28 mouse cellular contexts compared by ENCODE assay signal in genomic region chr7:75216180-75216579, GRCm38 (mm10).
"Had no signal": no experiment of that assay in that cellular context is flagged by ENCODE, and none has a peak within 500 bp of the region (broad histone marks: within the 10 kb centered on the region; RNA-seq: fewer than 3 reads in every experiment).

No protein-coding gene starts in this region.

- H3K27me3 ChIP-seq: limb, embryonic 12.5 days; limb, embryonic 13.5 days; limb, embryonic 15.5 days; liver, embryonic 12.5 days; liver, embryonic 13.5 days; liver, embryonic 15.5 days; lung, embryonic 15.5 days; midbrain, embryonic 12.5 days; midbrain, embryonic 13.5 days; midbrain, embryonic 15.5 days; neural tube, embryonic 12.5 days had no signal

- DNase-seq: left cerebral cortex, postnatal 4 days; liver; liver, embryonic 13.5 days; liver, postnatal 0 days; lung, adult 18-20 months; lung, adult 2 months; lung, embryonic 14.5 days; lung, postnatal 10 days; lung, postnatal 14 days; lung, postnatal 36 days; lung, postnatal 4 days; midbrain, embryonic 14.5 days had no signal

- H3K4me1 ChIP-seq: limb, embryonic 10.5 days; limb, embryonic 12.5 days; limb, embryonic 13.5 days; limb, embryonic 15.5 days; liver, embryonic 12.5 days; liver, embryonic 13.5 days; liver, embryonic 15.5 days; lung, embryonic 15.5 days; megakaryocyte, embryonic 14.5 days; midbrain, embryonic 12.5 days; midbrain, embryonic 13.5 days; midbrain, embryonic 15.5 days; neural tube, embryonic 12.5 days had no signal

- H3K4me3 ChIP-seq: limb, embryonic 10.5 days; limb, embryonic 12.5 days; limb, embryonic 13.5 days; limb, embryonic 15.5 days; liver, embryonic 12.5 days; liver, embryonic 13.5 days; liver, embryonic 15.5 days; lung, embryonic 15.5 days; megakaryocyte, embryonic 14.5 days; midbrain, embryonic 10.5 days; midbrain, embryonic 12.5 days; midbrain, embryonic 13.5 days; midbrain, embryonic 15.5 days; myocyte; neural tube, embryonic 12.5 days had no signal

- H3K27ac ChIP-seq: limb, embryonic 10.5 days; limb, embryonic 12.5 days; limb, embryonic 13.5 days; limb, embryonic 15.5 days; liver, embryonic 12.5 days; liver, embryonic 13.5 days; liver, embryonic 14.5 days; liver, embryonic 15.5 days; lung, embryonic 15.5 days; macrophage; midbrain, embryonic 10.5 days; midbrain, embryonic 12.5 days; midbrain, embryonic 13.5 days; midbrain, embryonic 15.5 days; neural tube, embryonic 12.5 days had no signal
